Mouse (Mus musculus): ENCODE data around the gene Pitpnc1. TPM values are rescaled to one million over a fixed set of nuclear protein-coding genes. Genes with fewer than 3 reads are reported as not detected.
A peak's percentile ranks its signal among the peaks of the same experiment; 100 is the strongest.

Pitpnc1 gene
- total and polyA plus RNA-seq, 2 experiments from 2014 or later, result 27.9 to 29.2 TPM

GRCm38 (mm10) chr11:107428011-107428410 is 42.5 kb downstream of the Pitpnc1 start:
- ATAC-seq (ENCODE audit: insufficient read depth, low read depth), result no peak
- Histone ChIP-seq H3K9me3 (replicated peaks; ENCODE audit: control insufficient read depth, low read length) (no peaks in the 10 kb centered on the region), H3K27ac (ENCODE audit: low read depth) (no peak overlapping the region), H3K36me3 (replicated peaks; ENCODE audit: control insufficient read depth, insufficient read depth, low read length) (no peaks in the 10 kb centered on the region), H3K9ac (replicated peaks; ENCODE audit: low read depth, low read length) (no peak overlapping the region), H3K27me3 (ENCODE audit: control insufficient read depth, insufficient read depth, low read length) (no peaks in the 10 kb centered on the region), H3K4me3 (ENCODE audit: low read depth, low read length) (no peak overlapping the region), H3K4me2 (ENCODE audit: low read depth, low read length) (no peak overlapping the region), H3K4me1 (ENCODE audit: control insufficient read depth, insufficient read depth) (peaks cover 9% of the 10 kb centered on the region; the same call in 1 of the 2 replicates)
- TF ChIP-seq EP300 (IDR thresholded peaks at IDR 0.05; ENCODE audit: low read depth) (no peak), CTCF (IDR thresholded peaks at IDR 0.05; ENCODE audit: low read depth) (no peak)
- no peak for DNase-seq (ENCODE audit: low spot score)
- 75% methylated on average over 10 of the region's 10 CpGs for WGBS

- DNase-seq (ENCODE audit: low spot score) (no peak), ATAC-seq (ENCODE audit: insufficient read depth, low read depth) (no peak)
- TF ChIP-seq EP300 (IDR thresholded peaks at IDR 0.05; ENCODE audit: low read depth), result no peak
- no peak for TF ChIP-seq CTCF (IDR thresholded peaks at IDR 0.05; ENCODE audit: low read depth)
- peak overlapping the region; percentile 32; the same call in 1 of the 2 replicates for H3K27ac ChIP-seq (ENCODE audit: low read depth)
- H3K36me3 ChIP-seq (replicated peaks; ENCODE audit: control insufficient read depth, insufficient read depth, low read length), result no peaks in the 10 kb centered on the region
- no peaks in the 10 kb centered on the region for H3K9me3 ChIP-seq (replicated peaks; ENCODE audit: control insufficient read depth, low read length)
- H3K4me1 ChIP-seq (ENCODE audit: control insufficient read depth, insufficient read depth), result peaks cover 16% of the 10 kb centered on the region; the same call in 1 of the 2 replicates
- WGBS, result 59% methylated on average over 12 of the region's 12 CpGs
- 0 out of 2 replicates have a peak overlapping the region, but pooled peaks have one; percentile 21 for H3K4me2 ChIP-seq (ENCODE audit: low read depth, low read length)
- no peak overlapping the region for H3K9ac ChIP-seq (replicated peaks; ENCODE audit: low read depth, low read length)
- H3K27me3 ChIP-seq (ENCODE audit: control insufficient read depth, insufficient read depth, low read length), result no peaks in the 10 kb centered on the region
- H3K4me3 ChIP-seq (ENCODE audit: low read depth, low read length), result no peak overlapping the region
These were observed 46.3 kb downstream of the Pitpnc1 start for GRCm38 (mm10) chr11:107424176-107424575.

GRCm38 (mm10) chr11:107422356-107422754 is 48.1 kb downstream of the Pitpnc1 start:
- Histone ChIP-seq H3K4me2 (ENCODE audit: low read depth, low read length) (no peak overlapping the region), H3K4me3 (ENCODE audit: low read depth, low read length) (no peak overlapping the region), H3K4me1 (ENCODE audit: control insufficient read depth, insufficient read depth) (peaks cover 21% of the 10 kb centered on the region; the same call in 1 of the 2 replicates), H3K27ac (ENCODE audit: low read depth) (no peak overlapping the region), H3K9ac (replicated peaks; ENCODE audit: low read depth, low read length) (no peak overlapping the region), H3K9me3 (replicated peaks; ENCODE audit: control insufficient read depth, low read length) (no peaks in the 10 kb centered on the region), H3K36me3 (replicated peaks; ENCODE audit: control insufficient read depth, insufficient read depth, low read length) (no peaks in the 10 kb centered on the region), H3K27me3 (ENCODE audit: control insufficient read depth, insufficient read depth, low read length) (no peaks in the 10 kb centered on the region)
- TF ChIP-seq CTCF (IDR thresholded peaks at IDR 0.05; ENCODE audit: low read depth) (no peak), EP300 (IDR thresholded peaks at IDR 0.05; ENCODE audit: low read depth) (no peak)
- ATAC-seq (ENCODE audit: insufficient read depth, low read depth), result no peak
- no peak for DNase-seq (ENCODE audit: low spot score)
- 37% methylated on average over 5 of the region's 5 CpGs for WGBS

GRCm38 (mm10) chr11:107421751-107422355 is 48.6 kb downstream of the Pitpnc1 start:
- no peak for TF ChIP-seq CTCF (IDR thresholded peaks at IDR 0.05; ENCODE audit: low read depth)
- TF ChIP-seq EP300 (IDR thresholded peaks at IDR 0.05; ENCODE audit: low read depth), result 0 out of 2 replicates have a peak, but pooled peaks have one; percentile 24
- no peak for DNase-seq (ENCODE audit: low spot score)
- 31% methylated on average over 5 of the region's 5 CpGs for WGBS

GRCm38 (mm10) chr11:107419925-107420324 is 50.6 kb downstream of the Pitpnc1 start:
- no peak for DNase-seq (ENCODE audit: low spot score)
- H3K27me3 ChIP-seq (ENCODE audit: control insufficient read depth, insufficient read depth, low read length), result no peaks in the 10 kb centered on the region
- H3K4me2 ChIP-seq (ENCODE audit: low read depth, low read length), result no peak overlapping the region
- no peak overlapping the region for H3K9ac ChIP-seq (replicated peaks; ENCODE audit: low read depth, low read length)
- ATAC-seq (ENCODE audit: insufficient read depth, low read depth), result no peak
- no peak for TF ChIP-seq CTCF (IDR thresholded peaks at IDR 0.05; ENCODE audit: low read depth)
- no peak for TF ChIP-seq EP300 (IDR thresholded peaks at IDR 0.05; ENCODE audit: low read depth)
- H3K27ac ChIP-seq (ENCODE audit: low read depth), result no peak overlapping the region
- peaks cover 26% of the 10 kb centered on the region; the same call in 1 of the 2 replicates for H3K4me1 ChIP-seq (ENCODE audit: control insufficient read depth, insufficient read depth)
- no peaks in the 10 kb centered on the region for H3K36me3 ChIP-seq (replicated peaks; ENCODE audit: control insufficient read depth, insufficient read depth, low read length)
- WGBS, result 66% methylated on average over 7 of the region's 7 CpGs
- H3K9me3 ChIP-seq (replicated peaks; ENCODE audit: control insufficient read depth, low read length), result no peaks in the 10 kb centered on the region
- H3K4me3 ChIP-seq (ENCODE audit: low read depth, low read length), result no peak overlapping the region

More at GRCm38 (mm10) chr11:107421751-107422355, 48.6 kb downstream of the Pitpnc1 start:
- 0 out of 2 replicates have a peak, but pooled peaks have one; percentile 39 for ATAC-seq (ENCODE audit: insufficient read depth, low read depth)
- Histone ChIP-seq H3K27me3 (ENCODE audit: control insufficient read depth, insufficient read depth, low read length) (no peaks in the 10 kb centered on the region), H3K4me1 (ENCODE audit: control insufficient read depth, insufficient read depth) (peaks cover 21% of the 10 kb centered on the region; the same call in 1 of the 2 replicates), H3K27ac (ENCODE audit: low read depth) (no peak overlapping the region), H3K36me3 (replicated peaks; ENCODE audit: control insufficient read depth, insufficient read depth, low read length) (no peaks in the 10 kb centered on the region), H3K4me3 (ENCODE audit: low read depth, low read length) (no peak overlapping the region), H3K4me2 (ENCODE audit: low read depth, low read length) (no peak overlapping the region), H3K9me3 (replicated peaks; ENCODE audit: control insufficient read depth, low read length) (no peaks in the 10 kb centered on the region), H3K9ac (replicated peaks; ENCODE audit: low read depth, low read length) (no peak overlapping the region)
